Mouse (Mus musculus): ENCODE data around the gene Asic2.

Asic2 gene

GRCm38 (mm10) chr11:81968401-81968881, at the start of gene Asic2:
TSS of gene Asic2 (minus strand) at chr11:81968457.
- DNase-seq (ENCODE audit: low spot score), result no peak

- DNase-seq (ENCODE audit: low spot score), result peak; percentile 78
Observed at GRCm38 (mm10) chr11:82016181-82016780, 48.0 kb upstream of the Asic2 start.

GRCm38 (mm10) chr11:82015066-82015465, 46.8 kb upstream of the Asic2 start:
- no peak for DNase-seq (ENCODE audit: low spot score)

- no peak for DNase-seq (ENCODE audit: low spot score)
Observed at GRCm38 (mm10) chr11:82013756-82014155, 45.5 kb upstream of the Asic2 start.

- DNase-seq (ENCODE audit: low spot score), result peak; percentile 50
Observed at GRCm38 (mm10) chr11:82011411-82012193, 43.3 kb upstream of the Asic2 start.

- DNase-seq (ENCODE audit: low spot score), result no peak
Observed at GRCm38 (mm10) chr11:82010115-82010514, 41.9 kb upstream of the Asic2 start.

- peak; percentile 90 for DNase-seq (ENCODE audit: low spot score)
Observed at GRCm38 (mm10) chr11:82006796-82007423, 38.7 kb upstream of the Asic2 start.

GRCm38 (mm10) chr11:82004810-82005209, 36.6 kb upstream of the Asic2 start:
- no peak for DNase-seq (ENCODE audit: low spot score)

GRCm38 (mm10) chr11:82000581-82000980, 32.3 kb upstream of the Asic2 start:
- DNase-seq (ENCODE audit: low spot score), result no peak

- no peak for DNase-seq (ENCODE audit: low spot score)
Observed at GRCm38 (mm10) chr11:81999469-81999868, 31.2 kb upstream of the Asic2 start.

- DNase-seq (ENCODE audit: low spot score), result no peak
Observed at GRCm38 (mm10) chr11:81998646-81999045, 30.4 kb upstream of the Asic2 start.

GRCm38 (mm10) chr11:81997085-81997484, 28.8 kb upstream of the Asic2 start:
- no peak for DNase-seq (ENCODE audit: low spot score)

- DNase-seq (ENCODE audit: low spot score), result peak; percentile 87
Observed at GRCm38 (mm10) chr11:81996172-81996841, 28.1 kb upstream of the Asic2 start.

- peak; percentile 65 for DNase-seq (ENCODE audit: low spot score)
Observed at GRCm38 (mm10) chr11:81983146-81983545, 14.9 kb upstream of the Asic2 start.

- DNase-seq (ENCODE audit: low spot score), result no peak
Observed at GRCm38 (mm10) chr11:81982191-81982590, 13.9 kb upstream of the Asic2 start.

GRCm38 (mm10) chr11:81974577-81974976, 6.3 kb upstream of the Asic2 start:
- no peak for DNase-seq (ENCODE audit: low spot score)

GRCm38 (mm10) chr11:81973699-81974098, 5.4 kb upstream of the Asic2 start:
- no peak for DNase-seq (ENCODE audit: low spot score)

GRCm38 (mm10) chr11:81972044-81972443, 3.8 kb upstream of the Asic2 start:
- no peak for DNase-seq (ENCODE audit: low spot score)

- DNase-seq (ENCODE audit: low spot score), result peak; percentile 21
Observed at GRCm38 (mm10) chr11:81966626-81967289, 1.5 kb downstream of the Asic2 start.

GRCm38 (mm10) chr11:81965653-81966625, 2.3 kb downstream of the Asic2 start:
- no peak for DNase-seq (ENCODE audit: low spot score)

GRCm38 (mm10) chr11:81964561-81964960, 3.7 kb downstream of the Asic2 start:
- no peak for DNase-seq (ENCODE audit: low spot score)

All from adipocyte (in vitro differentiated cells).